In genomic region chr11:50230481-50231304, GRCm38 (mm10) we compare ENCODE assay signal across 8 mouse cellular contexts. TPM values are rescaled to one million over a fixed set of nuclear protein-coding genes. Genes with fewer than 3 reads are reported as not detected.
DNase-seq lines count a peak whose midpoint lies in the region; ATAC-seq and TF ChIP-seq lines count a peak whose summit lies in the region.
"Had no signal": no experiment of that assay in that cellular context is flagged by ENCODE, and none has a peak within 500 bp of the region (broad histone marks: within the 10 kb centered on the region; RNA-seq: fewer than 3 reads in every experiment).

No protein-coding gene starts in this region.

- no peak for ATAC-seq in lung, embryonic 15.5 days (ENCODE audit: borderline replicate concordance, extremely low read depth, low FRiP score, low TSS enrichment)
- ATAC-seq in forebrain, embryonic 11.5 days (replicated peaks; ENCODE audit: low FRiP score): 0 out of 2 replicates have a peak, but pooled peaks have one; percentile 25
- peak; percentile 37 for ATAC-seq in intestine, postnatal 0 days
- no peak for ATAC-seq in neural tube, embryonic 15.5 days (ENCODE audit: low FRiP score)
- no peak for ATAC-seq in monocyte, adult 5-6 weeks (replicated peaks; ENCODE audit: insufficient number of reproducible peaks, low FRiP score, low TSS enrichment, poor library complexity, severe bottlenecking)

- no peak for TF ChIP-seq CTCF in intestine, postnatal 0 days (IDR thresholded peaks at IDR 0.05; ENCODE audit: low read depth)

- peaks cover 30% of the 10 kb centered on the region for H3K36me3 ChIP-seq in lung, embryonic 15.5 days
- H3K36me3 ChIP-seq in forebrain, embryonic 11.5 days (ENCODE audit: control insufficient read depth, insufficient read depth, low read length): peaks cover 5% of the 10 kb centered on the region; the same call in 1 of the 2 replicates
- H3K36me3 ChIP-seq in intestine, postnatal 0 days (ENCODE audit: control insufficient read depth, insufficient read depth): peaks cover 44% of the 10 kb centered on the region
- peaks cover 36% of the 10 kb centered on the region for H3K36me3 ChIP-seq in neural tube, embryonic 15.5 days

- DNase-seq in lung, adult 18-20 months: no peak
- DNase-seq in forebrain, embryonic 11.5 days (ENCODE audit: low spot score): no peak
- no peak for DNase-seq in right cerebral cortex, postnatal 25 days

- peak overlapping the region; percentile 57 for H3K4me2 ChIP-seq in lung, embryonic 15.5 days
- H3K4me2 ChIP-seq in forebrain, embryonic 11.5 days (ENCODE audit: low read depth, low read length, severe bottlenecking): peak overlapping the region; percentile 44
- H3K4me2 ChIP-seq in intestine, postnatal 0 days (replicated peaks; ENCODE audit: low read depth): peak overlapping the region; percentile 63
- peak overlapping the region; percentile 38 for H3K4me2 ChIP-seq in neural tube, embryonic 15.5 days

- H3K9ac ChIP-seq in lung, embryonic 15.5 days: no peak overlapping the region
- H3K9ac ChIP-seq in forebrain, embryonic 11.5 days (ENCODE audit: low read length): no peak overlapping the region
- H3K9ac ChIP-seq in intestine, postnatal 0 days (ENCODE audit: low read depth, low read length): no peak overlapping the region
- no peak overlapping the region for H3K9ac ChIP-seq in neural tube, embryonic 15.5 days (replicated peaks)

- peak overlapping the region; percentile 30 for H3K4me3 ChIP-seq in lung, embryonic 15.5 days
- peak overlapping the region; percentile 16; the same call in 1 of the 2 replicates for H3K4me3 ChIP-seq in forebrain, embryonic 11.5 days (ENCODE audit: low read depth, low read length)
- H3K4me3 ChIP-seq in intestine, postnatal 0 days (ENCODE audit: low read depth, low read length): peak overlapping the region; percentile 32
- no peak overlapping the region for H3K4me3 ChIP-seq in neural tube, embryonic 15.5 days (replicated peaks)

- no peaks in the 10 kb centered on the region for H3K9me3 ChIP-seq in lung, embryonic 15.5 days
- no peaks in the 10 kb centered on the region for H3K9me3 ChIP-seq in forebrain, embryonic 11.5 days (ENCODE audit: control insufficient read depth, low read length)
- H3K9me3 ChIP-seq in intestine, postnatal 0 days (ENCODE audit: control insufficient read depth): no peaks in the 10 kb centered on the region
- no peaks in the 10 kb centered on the region for H3K9me3 ChIP-seq in neural tube, embryonic 15.5 days (replicated peaks)

- peaks cover 45% of the 10 kb centered on the region for H3K4me1 ChIP-seq in lung, embryonic 15.5 days
- peaks cover 16% of the 10 kb centered on the region for H3K4me1 ChIP-seq in forebrain, embryonic 11.5 days (replicated peaks; ENCODE audit: control insufficient read depth, insufficient read depth, low read length)
- H3K4me1 ChIP-seq in intestine, postnatal 0 days (replicated peaks; ENCODE audit: control insufficient read depth, insufficient read depth, low read length): peaks cover 10% of the 10 kb centered on the region; the same call in 1 of the 2 replicates
- peaks cover 44% of the 10 kb centered on the region for H3K4me1 ChIP-seq in neural tube, embryonic 15.5 days

- WGBS in lung, embryonic 15.5 days: 32% methylated on average over 45 of the region's 45 CpGs
- WGBS in forebrain, embryonic 11.5 days: 20% methylated on average over 45 of the region's 45 CpGs
- WGBS in intestine, postnatal 0 days: 41% methylated on average over 45 of the region's 45 CpGs
- WGBS in neural tube, embryonic 15.5 days: 25% methylated on average over 45 of the region's 45 CpGs

- no peaks in the 10 kb centered on the region for H3K27me3 ChIP-seq in lung, embryonic 15.5 days
- peaks cover 2% of the 10 kb centered on the region; the same call in 1 of the 2 replicates for H3K27me3 ChIP-seq in forebrain, embryonic 11.5 days (ENCODE audit: control insufficient read depth, insufficient read depth, low read length)
- H3K27me3 ChIP-seq in intestine, postnatal 0 days (replicated peaks; ENCODE audit: control insufficient read depth, insufficient read depth, low read length): no peaks in the 10 kb centered on the region
- H3K27me3 ChIP-seq in neural tube, embryonic 15.5 days (replicated peaks): peaks cover 5% of the 10 kb centered on the region; the same call in 1 of the 2 replicates

- H3K27ac ChIP-seq in lung, embryonic 15.5 days: no peak overlapping the region
- no peak overlapping the region for H3K27ac ChIP-seq in forebrain, embryonic 11.5 days (ENCODE audit: low read depth, low read length)
- H3K27ac ChIP-seq in intestine, postnatal 0 days (ENCODE audit: low read depth, low read length): peak overlapping the region; percentile 57; the same call in 1 of the 2 replicates
- H3K27ac ChIP-seq in neural tube, embryonic 15.5 days (replicated peaks): no peak overlapping the region
- H3K27ac ChIP-seq: macrophage had no signal

RNA-seq across cellular contexts. Expression of gene Ltc4s, which starts 7.7 kb away (rescaled TPM):
- polyA plus RNA-seq in lung, embryonic 15.5 days (2015; fragmentation: Nextera tagmentation; extraction: Ambion mirVana): 2.5 and 2.8 TPM in 2 replicates
- 0.51 and 0.81 TPM in 2 replicates for polyA plus RNA-seq in forebrain, embryonic 11.5 days (2014; fragmentation: Nextera tagmentation; extraction: Ambion mirVana)
- 39.5 and 54.4 TPM in 2 replicates for polyA plus RNA-seq in intestine, postnatal 0 days (2015; fragmentation: Nextera tagmentation; extraction: Ambion mirVana)
- 2.9 and 3.7 TPM in 2 replicates for polyA plus RNA-seq in neural tube, embryonic 15.5 days (2015; fragmentation: Nextera tagmentation; extraction: Ambion mirVana)
- total RNA-seq in monocyte, adult 5-6 weeks (2017): not detected in 3 replicates

RNA-seq across cellular contexts. Expression of gene Mgat4b, which starts 20.0 kb away (rescaled TPM):
- polyA plus RNA-seq in lung, embryonic 15.5 days (2015; fragmentation: Nextera tagmentation; extraction: Ambion mirVana): 36.4 and 41.0 TPM in 2 replicates
- 24.2 and 30.9 TPM in 2 replicates for polyA plus RNA-seq in forebrain, embryonic 11.5 days (2014; fragmentation: Nextera tagmentation; extraction: Ambion mirVana)
- 33.2 and 35.0 TPM in 2 replicates for polyA plus RNA-seq in intestine, postnatal 0 days (2015; fragmentation: Nextera tagmentation; extraction: Ambion mirVana)
- 50.2 and 63.8 TPM in 2 replicates for polyA plus RNA-seq in neural tube, embryonic 15.5 days (2015; fragmentation: Nextera tagmentation; extraction: Ambion mirVana)
- 4.9 to 20.2 TPM (median 13.9 TPM) in 3 replicates for total RNA-seq in monocyte, adult 5-6 weeks (2017)

RNA-seq across cellular contexts. Expression of gene Sqstm1, which starts 20.1 kb away (rescaled TPM):
- 251 and 273 TPM in 2 replicates for polyA plus RNA-seq in lung, embryonic 15.5 days (2015; fragmentation: Nextera tagmentation; extraction: Ambion mirVana)
- 148 and 164 TPM in 2 replicates for polyA plus RNA-seq in forebrain, embryonic 11.5 days (2014; fragmentation: Nextera tagmentation; extraction: Ambion mirVana)
- 197 and 213 TPM in 2 replicates for polyA plus RNA-seq in intestine, postnatal 0 days (2015; fragmentation: Nextera tagmentation; extraction: Ambion mirVana)
- 421 and 450 TPM in 2 replicates for polyA plus RNA-seq in neural tube, embryonic 15.5 days (2015; fragmentation: Nextera tagmentation; extraction: Ambion mirVana)
- 878 to 1,339 TPM (median 1,041 TPM) in 3 replicates for total RNA-seq in monocyte, adult 5-6 weeks (2017)

RNA-seq across cellular contexts. Expression of gene Mrnip, which starts 56.4 kb away (rescaled TPM):
- 19.1 and 19.5 TPM in 2 replicates for polyA plus RNA-seq in lung, embryonic 15.5 days (2015; fragmentation: Nextera tagmentation; extraction: Ambion mirVana)
- 20.1 and 21.1 TPM in 2 replicates for polyA plus RNA-seq in forebrain, embryonic 11.5 days (2014; fragmentation: Nextera tagmentation; extraction: Ambion mirVana)
- 6.1 and 7.0 TPM in 2 replicates for polyA plus RNA-seq in intestine, postnatal 0 days (2015; fragmentation: Nextera tagmentation; extraction: Ambion mirVana)
- 34.2 and 36.7 TPM in 2 replicates for polyA plus RNA-seq in neural tube, embryonic 15.5 days (2015; fragmentation: Nextera tagmentation; extraction: Ambion mirVana)
- total RNA-seq in monocyte, adult 5-6 weeks (2017): 2.0 to 4.1 TPM (median 3.3 TPM) in 3 replicates

Comparison
In these comparisons a context has a peak if more than half of its experiments do, and no peak if none do; other contexts are left out.
1. ATAC-seq: peak in forebrain, embryonic 11.5 days (single experiment) and intestine, postnatal 0 days (single experiment); none in lung, embryonic 15.5 days (single experiment), neural tube, embryonic 15.5 days (single experiment) and monocyte, adult 5-6 weeks (single experiment).
2. Peak in every context shown above with its lines, with median percentiles within 50 percentile points of each other: H3K4me2 ChIP-seq.